Mouse (Mus musculus) stomach, embryonic 16.5 days (tissue): ENCODE results near the gene Ttc7. TPM values are rescaled to one million over a fixed set of nuclear protein-coding genes. Genes with fewer than 3 reads are reported as not detected.

Experiments
- ATAC-seq: fragments of 200-750 bp; cut with Nextera tagmentation; 2 replicates; pipeline ENCODE4 v1.8.0; 2017; ENCODE audit warnings: moderate number of reproducible peaks, moderate TSS enrichment; ENCODE audit not compliant: insufficient read depth, low FRiP score
- H3K27ac ChIP-seq: fragments of 300-500 bp; sonication (generic); 2 replicates; pipeline ENCODE4 v1.5.1; 2014; ENCODE audit warnings: low read length
- H3K27me3 ChIP-seq: fragments of 300-500 bp; sonication (generic); 2 replicates; pipeline ENCODE4 v1.6.1; 2014; ENCODE audit warnings: low read length, control low read depth, mixed read lengths; ENCODE audit not compliant: control insufficient read depth, insufficient read depth
- H3K36me3 ChIP-seq: fragments of 300-500 bp; sonication (generic); 2 replicates; pipeline ENCODE4 v1.6.1; 2014; ENCODE audit warnings: low read length; ENCODE audit not compliant: control insufficient read depth, insufficient read depth
- H3K4me1 ChIP-seq: fragments of 300-500 bp; sonication (generic); 2 replicates; pipeline ENCODE4 v1.6.1; 2014; ENCODE audit warnings: low read length, control low read depth, mixed read lengths; ENCODE audit not compliant: control insufficient read depth, insufficient read depth
- H3K4me2 ChIP-seq: fragments of 300-500 bp; sonication (generic); 2 replicates; pipeline ENCODE4 v1.6.1; 2014; ENCODE audit warnings: low read depth, low read length, mixed read lengths
- H3K4me3 ChIP-seq: fragments of 300-500 bp; sonication (generic); replicated peaks from 2 replicates; pipeline ENCODE4 v1.5.1; 2014; ENCODE audit warnings: mild to moderate bottlenecking, low read length
- H3K9ac ChIP-seq: fragments of 300-500 bp; sonication (generic); 2 replicates; pipeline ENCODE4 v1.6.1; 2014; ENCODE audit warnings: low read length
- H3K9me3 ChIP-seq: fragments of 300-500 bp; sonication (generic); replicated peaks from 2 replicates; pipeline ENCODE4 v1.6.1; 2016; ENCODE audit warnings: low read length, control low read depth; ENCODE audit not compliant: control insufficient read depth
- WGBS: fragments of 180-500 bp; shearing (Covaris S2); extraction: QIAGEN DNeasy Blood & Tissue Kit; methylation state at CpG from one replicate; pipeline ENCODE4 v1.1.7; 2014; 5-methylcytosine and 5-hydroxymethylcytosine counted together
- polyA plus RNA-seq: library from polyadenylated mRNA; unstranded; fragments of >200 nt; fragmentation: Nextera tagmentation; extraction: Ambion mirVana; gene quantifications from 2 replicates; pipeline ENCODE4 v1.2.1, GENCODE M21; 2015

The Ttc7 gene
- polyA plus RNA-seq, 1 experiment from 2014 or later = 11.1 TPM

- H3K9me3 ChIP-seq = no peaks in the 10 kb centered on the region
- H3K9ac ChIP-seq = no peak overlapping the region
- peaks cover 5% of the 10 kb centered on the region; the same call in 1 of the 2 replicates for H3K4me1 ChIP-seq
- H3K36me3 ChIP-seq = no peaks in the 10 kb centered on the region
- H3K4me3 ChIP-seq = no peak overlapping the region
- H3K4me2 ChIP-seq = no peak overlapping the region
- no peaks in the 10 kb centered on the region for H3K27me3 ChIP-seq
- no peak for ATAC-seq
- WGBS = 66% methylated on average over 9 of the region's 9 CpGs
- no peak overlapping the region for H3K27ac ChIP-seq
Observed at GRCm38 (mm10) chr17:87357506-87357905, 74.8 kb downstream of the Ttc7 start.

GRCm38 (mm10) chr17:87361132-87361531 lies 78.4 kb downstream of the Ttc7 start:
- 63% methylated on average over 3 of the region's 3 CpGs for WGBS
- ATAC-seq = no peak
- Histone ChIP-seq H3K36me3 (no peaks in the 10 kb centered on the region), H3K27me3 (no peaks in the 10 kb centered on the region), H3K4me2 (no peak overlapping the region), H3K9ac (no peak overlapping the region), H3K4me3 (no peak overlapping the region), H3K9me3 (no peaks in the 10 kb centered on the region), H3K27ac (no peak overlapping the region), H3K4me1 (peaks cover 8% of the 10 kb centered on the region; the same call in 1 of the 2 replicates)

DNA sequence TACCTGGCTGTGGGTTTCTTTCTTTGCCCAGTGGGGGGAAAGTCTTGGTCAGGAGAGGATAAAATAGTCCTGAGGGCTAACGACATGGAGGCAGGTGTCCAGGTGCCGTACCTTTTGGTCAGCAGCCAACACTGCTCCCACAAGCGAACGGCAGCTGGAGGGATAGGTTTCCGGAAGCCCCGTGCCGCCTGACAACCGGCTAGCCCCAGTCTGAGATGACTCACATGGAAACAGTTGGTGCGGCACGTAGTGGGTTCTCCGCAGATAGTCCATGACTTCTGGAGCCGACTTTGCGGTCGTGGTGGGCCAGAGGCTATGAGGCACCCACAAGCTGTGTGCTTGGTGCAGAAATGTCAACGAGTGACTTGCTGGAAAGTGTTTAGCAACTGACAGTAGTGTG lies 81.4 kb downstream of the Ttc7 start:
- Histone ChIP-seq H3K36me3 (no peaks in the 10 kb centered on the region), H3K9me3 (no peaks in the 10 kb centered on the region), H3K4me2 (no peak overlapping the region), H3K4me3 (no peak overlapping the region), H3K27me3 (no peaks in the 10 kb centered on the region), H3K27ac (no peak overlapping the region), H3K4me1 (peaks cover 11% of the 10 kb centered on the region; the same call in 1 of the 2 replicates), H3K9ac (no peak overlapping the region)
- WGBS = 78% methylated on average over 15 of the region's 15 CpGs
- no peak for ATAC-seq

- WGBS = 44% methylated on average over 8 of the region's 8 CpGs
- no peak for ATAC-seq
Observed at GRCm38 (mm10) chr17:87365268-87365667, 82.6 kb downstream of the Ttc7 start.

DNA sequence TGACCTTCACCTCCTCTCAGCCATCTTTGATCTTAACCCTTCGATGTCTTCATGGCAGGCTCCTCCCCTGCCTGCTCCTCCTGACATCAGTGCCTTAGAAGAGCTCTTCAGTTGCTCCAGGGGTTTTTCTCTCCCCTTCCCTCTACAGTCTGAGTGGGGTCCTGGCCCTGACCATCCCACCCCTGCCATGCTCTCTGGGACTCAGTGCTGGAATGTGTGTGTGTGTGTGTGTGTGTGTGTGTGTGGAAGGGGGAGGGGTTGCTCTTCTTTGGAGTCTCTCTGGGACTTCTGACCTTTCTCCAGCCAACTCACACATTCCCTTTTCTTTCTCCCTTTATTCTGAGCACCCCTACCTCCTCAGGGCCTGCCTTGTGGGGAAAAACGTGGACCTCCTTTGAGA lies 83.8 kb downstream of the Ttc7 start:
- H3K4me2 ChIP-seq = no peak overlapping the region
- no peaks in the 10 kb centered on the region for H3K27me3 ChIP-seq
- no peak overlapping the region for H3K9ac ChIP-seq
- H3K4me3 ChIP-seq = no peak overlapping the region
- no peaks in the 10 kb centered on the region for H3K36me3 ChIP-seq
- no peak overlapping the region for H3K27ac ChIP-seq
- no peaks in the 10 kb centered on the region for H3K9me3 ChIP-seq
- H3K4me1 ChIP-seq = peaks cover 11% of the 10 kb centered on the region; the same call in 1 of the 2 replicates
- ATAC-seq = no peak
- WGBS = 34% methylated on average over 2 of the region's 2 CpGs

More at GRCm38 (mm10) chr17:87365268-87365667, 82.6 kb downstream of the Ttc7 start:
- H3K36me3 ChIP-seq = no peaks in the 10 kb centered on the region
- H3K9ac ChIP-seq = no peak overlapping the region
- no peaks in the 10 kb centered on the region for H3K27me3 ChIP-seq
- no peak overlapping the region for H3K4me2 ChIP-seq
- H3K4me1 ChIP-seq = peaks cover 11% of the 10 kb centered on the region; the same call in 1 of the 2 replicates
- H3K9me3 ChIP-seq = no peaks in the 10 kb centered on the region
- no peak overlapping the region for H3K27ac ChIP-seq
- H3K4me3 ChIP-seq = no peak overlapping the region

GRCm38 (mm10) chr17:87367228-87367627 lies 84.5 kb downstream of the Ttc7 start:
- H3K4me2 ChIP-seq = no peak overlapping the region

DNA sequence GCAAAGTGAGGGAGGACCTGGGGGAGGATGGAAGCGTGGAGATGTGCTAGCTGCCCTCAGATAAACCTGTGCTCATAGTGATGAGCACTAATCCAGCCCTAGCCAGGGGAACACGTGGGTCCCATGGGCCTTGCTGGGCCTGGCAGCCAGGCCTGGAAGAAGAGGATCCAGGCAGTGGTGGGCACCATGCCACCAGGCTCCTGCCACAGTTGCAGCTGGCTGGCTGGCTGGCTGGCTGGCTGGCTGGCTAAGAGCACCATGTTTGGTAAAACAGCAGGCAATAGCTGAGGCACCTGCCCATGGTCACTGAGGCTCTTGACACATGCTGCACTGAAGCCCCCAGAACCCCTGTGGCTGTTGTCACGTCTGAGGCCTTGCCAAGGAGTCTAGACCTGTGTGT lies 85.0 kb downstream of the Ttc7 start:
- no peak for ATAC-seq
- H3K9ac ChIP-seq = no peak overlapping the region
- H3K4me1 ChIP-seq = peaks cover 11% of the 10 kb centered on the region; the same call in 1 of the 2 replicates
- H3K36me3 ChIP-seq = no peaks in the 10 kb centered on the region
- WGBS = 58% methylated on average over 3 of the region's 3 CpGs
- no peak overlapping the region for H3K4me2 ChIP-seq
- no peak overlapping the region for H3K27ac ChIP-seq
- no peaks in the 10 kb centered on the region for H3K27me3 ChIP-seq
- H3K4me3 ChIP-seq = no peak overlapping the region
- no peaks in the 10 kb centered on the region for H3K9me3 ChIP-seq

More at GRCm38 (mm10) chr17:87367228-87367627, 84.5 kb downstream of the Ttc7 start:
- no peak overlapping the region for H3K27ac ChIP-seq
- no peak overlapping the region for H3K4me3 ChIP-seq
- H3K27me3 ChIP-seq = no peaks in the 10 kb centered on the region
- H3K36me3 ChIP-seq = no peaks in the 10 kb centered on the region
- peak overlapping the region; percentile 36; the same call in 1 of the 2 replicates for H3K9ac ChIP-seq
- no peaks in the 10 kb centered on the region for H3K9me3 ChIP-seq
- 40% methylated on average over 4 of the region's 4 CpGs for WGBS
- peaks cover 11% of the 10 kb centered on the region; the same call in 1 of the 2 replicates for H3K4me1 ChIP-seq
- no peak for ATAC-seq

DNA sequence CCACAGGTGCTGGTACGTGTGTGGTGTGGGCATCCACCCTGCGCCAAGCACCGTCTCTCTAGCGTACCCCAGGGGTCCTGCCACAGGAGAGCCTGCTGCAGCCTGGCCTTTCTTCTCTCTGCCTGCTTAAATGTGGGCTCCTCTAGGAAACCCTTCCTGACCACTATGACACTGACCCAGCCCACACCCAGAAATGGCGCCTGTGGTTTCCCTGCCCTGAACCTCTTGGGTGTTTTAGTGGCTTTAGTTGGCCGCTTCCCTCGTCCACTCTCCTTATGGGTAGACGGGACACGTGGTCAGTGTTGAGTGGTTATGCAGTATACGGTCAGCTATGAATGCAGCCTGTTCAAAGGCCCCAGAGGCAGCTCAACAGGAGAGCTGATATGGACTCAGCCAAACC lies 85.8 kb downstream of the Ttc7 start:
- Histone ChIP-seq H3K27me3 (no peaks in the 10 kb centered on the region), H3K4me1 (peaks cover 11% of the 10 kb centered on the region; the same call in 1 of the 2 replicates)

DNA sequence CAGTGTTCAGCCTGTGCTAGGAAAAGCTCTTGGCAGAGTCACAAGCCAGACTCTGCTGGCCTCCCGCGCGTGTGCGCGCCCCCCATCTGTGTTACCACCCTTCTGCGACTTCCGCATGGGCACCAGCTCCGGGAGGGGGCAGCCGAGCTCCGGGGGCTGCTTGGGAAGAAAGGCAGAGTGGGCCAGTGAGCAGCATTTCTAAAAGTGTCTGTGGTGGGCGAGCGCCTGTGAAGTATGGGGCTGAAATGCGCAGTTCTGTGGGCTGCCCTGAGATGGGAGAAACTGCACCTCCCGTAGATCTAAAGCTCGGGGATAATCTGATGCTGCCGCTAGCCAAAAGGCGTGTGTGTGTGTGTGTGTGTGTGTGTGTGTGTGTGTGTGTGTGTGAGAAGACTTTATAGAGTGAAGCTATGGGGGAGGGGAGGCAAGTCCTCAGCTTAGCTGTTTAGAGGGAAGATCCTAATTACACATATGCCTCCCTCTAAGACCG lies 86.6 kb downstream of the Ttc7 start:
- no peak overlapping the region for H3K9ac ChIP-seq
- no peaks in the 10 kb centered on the region for H3K36me3 ChIP-seq
- H3K4me3 ChIP-seq = no peak overlapping the region
- H3K4me1 ChIP-seq = peaks cover 11% of the 10 kb centered on the region; the same call in 1 of the 2 replicates
- no peak overlapping the region for H3K27ac ChIP-seq
- 64% methylated on average over 18 of the region's 18 CpGs for WGBS
- ATAC-seq = no peak
- no peaks in the 10 kb centered on the region for H3K27me3 ChIP-seq
- no peak overlapping the region for H3K4me2 ChIP-seq
- no peaks in the 10 kb centered on the region for H3K9me3 ChIP-seq

More for the DNA sequence above, 85.8 kb downstream of the Ttc7 start:
- H3K27ac ChIP-seq = no peak overlapping the region
- ATAC-seq = no peak
- H3K4me2 ChIP-seq = no peak overlapping the region
- no peak overlapping the region for H3K9ac ChIP-seq
- WGBS = 88% methylated on average over 10 of the region's 10 CpGs
- no peaks in the 10 kb centered on the region for H3K36me3 ChIP-seq
- no peak overlapping the region for H3K4me3 ChIP-seq
- no peaks in the 10 kb centered on the region for H3K9me3 ChIP-seq
